Mouse (Mus musculus) cortical plate, adult 2 months (tissue): ENCODE data around the gene Ccdc122.

ENCODE experiments used
- CTCF ChIP-seq: fragments of 200-500 bp; IDR thresholded peaks from 2 replicates; pipeline ENCODE4 v1.5.1; 2011; ENCODE audit warnings: mild to moderate bottlenecking, control low read depth, low read length; ENCODE audit not compliant: insufficient read depth; ENCODE audit errors: extremely low read depth
- POLR2A ChIP-seq: fragments of 200-500 bp; IDR thresholded peaks from 2 replicates; pipeline ENCODE4 v1.6.1; 2011; ENCODE audit warnings: mild to moderate bottlenecking, low read length, control low read depth; ENCODE audit not compliant: insufficient read depth; ENCODE audit errors: extremely low read depth

GRCm38 (mm10) chr14:77100285-77100684 is 63.7 kb downstream of the Ccdc122 start:
- TF ChIP-seq CTCF = no peak
- TF ChIP-seq POLR2A = no peak
